Mouse (Mus musculus): Measurements from ENCODE around the gene Cd200r4. TPM values are rescaled to one million over a fixed set of nuclear protein-coding genes. Genes with fewer than 3 reads are reported as not detected.
"Not testable (repeated sequence)": the region's sequence is repeated elsewhere in the genome, so short reads cannot be mapped to it uniquely, and the experiment has no call there.

Cd200r4 gene
- not detected for total RNA-seq (2021)

DNA sequence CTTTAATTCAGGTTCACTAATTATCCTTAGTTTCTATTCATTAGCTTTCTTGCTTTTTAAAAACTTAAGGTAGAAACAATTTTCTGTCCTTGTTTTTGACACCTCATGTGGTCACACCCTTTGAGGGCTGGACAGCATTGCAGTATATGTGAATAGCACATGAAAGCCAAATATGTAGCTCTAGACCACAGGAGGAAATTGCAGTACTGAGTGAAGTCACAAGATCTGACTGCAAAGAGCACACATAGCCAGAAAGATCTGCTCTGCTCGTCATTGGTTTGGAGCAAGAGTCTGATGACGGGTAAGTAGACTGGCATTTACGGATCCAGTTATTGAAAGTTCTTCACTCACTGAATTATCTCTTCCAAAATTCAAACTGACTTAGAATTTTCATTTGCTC lies at the start of gene Cd200r4:
TSS of gene Cd200r4 (plus strand) at position 190 of the 400 bp plus-strand sequence.
- intact Hi-C loops (cut with DNase I): no loop called here
- DNase-seq: no peak

GRCm38 (mm10) chr16:44761811-44762210 lies 49.7 kb upstream of the Cd200r4 start:
- DNase-seq: no peak
- intact Hi-C loops (cut with DNase I): loop anchor here (10.0 kb wide), 1 partner anchor 363 kb away; no protein-coding TSS in a partner anchor

- no peak for DNase-seq
- intact Hi-C loops (cut with DNase I): loop anchor here (5.0 to 10.0 kb wide), 2 partner anchors 327 to 359 kb away; partner anchors contain the start of gene Ccdc80
Measured at GRCm38 (mm10) chr16:44765555-44766319, 45.8 kb upstream of the Cd200r4 start, which contains the start of gene Cd200r1. TSS of gene Cd200r1 (plus strand) at chr16:44765736.

- DNase-seq: no peak
- intact Hi-C loops (cut with DNase I): loop anchor here (5.0 to 10.0 kb wide), 2 partner anchors 326 to 358 kb away; partner anchors contain the start of gene Ccdc80
Measured at GRCm38 (mm10) chr16:44766320-44766892, 45.1 kb upstream of the Cd200r4 start.

GRCm38 (mm10) chr16:44767506-44767905 lies 44.0 kb upstream of the Cd200r4 start:
- DNase-seq: no peak
- intact Hi-C loops (cut with DNase I): loop anchor here (5.0 to 10.0 kb wide), 2 partner anchors 325 to 357 kb away; partner anchors contain the start of gene Ccdc80

GRCm38 (mm10) chr16:44767967-44768366 lies 43.6 kb upstream of the Cd200r4 start:
- intact Hi-C loops (cut with DNase I): loop anchor here (5.0 to 10.0 kb wide), 2 partner anchors 324 to 357 kb away; partner anchors contain the start of gene Ccdc80
- DNase-seq: no peak

- intact Hi-C loops (cut with DNase I): no loop called here
- DNase-seq: no peak
Measured at GRCm38 (mm10) chr16:44772577-44772976, 39.0 kb upstream of the Cd200r4 start.

- intact Hi-C loops (cut with DNase I): no loop called here
- no peak for DNase-seq
Measured at GRCm38 (mm10) chr16:44773673-44774072, 37.9 kb upstream of the Cd200r4 start.

DNA sequence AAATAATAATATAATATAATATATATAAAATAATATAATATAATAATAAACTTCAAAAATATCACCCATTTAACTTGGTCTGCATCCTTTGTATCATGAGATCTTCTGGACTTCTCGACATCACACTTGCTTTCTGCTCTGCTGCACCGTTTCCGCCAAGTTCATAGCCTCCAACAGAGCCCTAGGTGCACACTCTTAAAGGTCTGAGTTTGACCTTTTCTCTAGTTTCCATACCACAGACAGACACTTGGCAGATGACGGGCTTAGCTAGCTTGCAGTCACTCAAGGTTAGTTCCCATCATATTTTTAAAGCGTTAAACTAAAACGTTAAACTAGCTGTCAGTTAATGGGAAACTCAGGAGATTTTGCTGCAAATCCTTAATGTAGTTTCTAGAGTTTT lies 37.3 kb upstream of the Cd200r4 start:
- intact Hi-C loops (cut with DNase I): no loop called here
- no peak for DNase-seq

DNA sequence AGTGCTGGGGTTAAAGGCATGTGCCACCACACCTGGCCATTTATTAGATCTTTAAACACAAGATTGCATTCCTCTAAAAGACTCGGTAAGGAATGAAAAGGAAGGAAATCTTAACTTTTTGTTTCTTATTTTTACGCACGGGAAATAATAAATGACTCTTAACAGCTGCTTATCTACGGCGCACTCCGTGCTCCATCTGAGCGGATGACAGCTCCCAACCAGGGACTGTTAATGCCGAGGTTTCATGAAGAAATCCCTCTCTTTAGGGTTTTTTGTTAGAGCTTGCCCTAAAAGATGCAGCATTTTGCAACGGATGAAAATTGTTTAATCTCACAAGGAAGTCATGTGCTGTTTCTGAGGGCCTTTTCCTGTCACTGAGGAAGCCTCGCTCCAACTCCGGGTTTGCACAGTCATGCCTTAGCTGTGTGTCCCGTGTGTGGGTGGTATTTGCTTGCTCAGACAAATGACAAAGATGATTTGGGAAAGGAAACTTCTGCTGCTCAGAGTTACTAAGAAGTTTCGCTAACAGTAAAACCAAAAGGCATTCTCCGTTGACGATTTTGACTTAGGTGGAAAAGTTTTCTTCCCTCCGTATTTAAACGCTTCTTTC lies 32.9 kb upstream of the Cd200r4 start:
- intact Hi-C loops (cut with DNase I): no loop called here
- no peak for DNase-seq

- intact Hi-C loops (cut with DNase I): no loop called here
- no peak for DNase-seq
Measured at GRCm38 (mm10) chr16:44779494-44779893, 32.0 kb upstream of the Cd200r4 start.

DNA sequence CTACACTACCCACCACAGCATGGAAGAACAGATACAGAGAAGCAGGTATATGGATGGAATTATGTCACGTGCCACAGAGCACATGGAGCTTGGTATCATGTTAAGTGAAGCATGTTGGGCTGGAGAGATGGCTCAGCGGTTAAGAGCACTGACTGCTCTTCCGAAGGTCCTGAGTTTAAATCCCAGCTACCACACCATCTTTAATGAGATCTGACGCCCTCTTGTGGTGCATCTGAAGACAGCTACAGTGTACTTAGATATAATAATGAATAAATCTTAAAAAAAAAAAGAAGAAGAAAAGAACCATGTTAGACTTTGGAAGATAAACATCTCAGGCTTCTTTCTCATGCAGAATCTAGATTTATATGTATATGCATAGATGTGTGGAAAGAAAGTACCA lies 30.8 kb upstream of the Cd200r4 start:
- intact Hi-C loops (cut with DNase I): no loop called here
- DNase-seq: no peak

GRCm38 (mm10) chr16:44786934-44787333 lies 24.6 kb upstream of the Cd200r4 start:
- intact Hi-C loops (cut with DNase I): no loop called here
- DNase-seq: no peak

- intact Hi-C loops (cut with DNase I): no loop called here
- no peak for DNase-seq
Measured at GRCm38 (mm10) chr16:44794416-44794815, 17.1 kb upstream of the Cd200r4 start.

DNA sequence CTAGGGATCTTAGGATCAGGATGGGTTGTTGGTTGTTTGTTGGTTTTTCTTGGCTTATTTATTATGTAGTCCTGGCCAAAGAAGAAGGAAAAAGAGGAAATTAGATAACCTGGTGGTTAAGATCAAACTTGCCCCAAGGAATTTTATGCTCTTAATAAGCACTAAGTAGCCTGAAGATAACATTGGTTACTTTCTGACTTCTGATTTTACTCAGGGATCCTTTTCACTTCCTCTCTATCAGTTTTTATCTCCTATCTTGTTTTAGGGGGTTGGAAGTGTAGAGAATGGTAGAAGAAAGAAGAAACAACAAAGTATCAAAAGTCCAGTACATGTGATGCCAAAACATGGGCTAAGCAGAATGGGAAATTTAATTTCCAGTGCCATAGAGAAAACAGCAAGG lies 5.6 kb upstream of the Cd200r4 start:
- no peak for DNase-seq
- intact Hi-C loops (cut with DNase I): no loop called here

DNA sequence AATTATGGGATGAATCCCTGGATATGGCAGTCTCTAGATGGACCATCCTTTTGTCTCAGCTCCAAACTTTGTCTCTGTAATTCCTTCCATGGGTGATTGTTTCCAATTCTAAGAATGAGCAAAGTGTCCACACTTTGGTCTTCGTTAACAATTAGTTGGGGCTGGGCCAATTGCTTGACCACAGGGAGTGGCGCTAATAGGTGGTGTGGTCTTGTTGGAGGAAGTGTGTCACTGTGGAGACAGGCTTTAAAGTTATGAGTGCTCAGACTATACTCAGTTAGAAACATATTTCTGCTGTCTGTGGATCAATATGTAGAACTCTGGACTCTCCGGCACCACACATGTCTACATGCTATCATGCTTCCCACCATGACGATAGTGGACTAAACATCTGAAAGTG lies 1.3 kb upstream of the Cd200r4 start:
- intact Hi-C loops (cut with DNase I); DNase-seq: not testable (repeated sequence)

DNA sequence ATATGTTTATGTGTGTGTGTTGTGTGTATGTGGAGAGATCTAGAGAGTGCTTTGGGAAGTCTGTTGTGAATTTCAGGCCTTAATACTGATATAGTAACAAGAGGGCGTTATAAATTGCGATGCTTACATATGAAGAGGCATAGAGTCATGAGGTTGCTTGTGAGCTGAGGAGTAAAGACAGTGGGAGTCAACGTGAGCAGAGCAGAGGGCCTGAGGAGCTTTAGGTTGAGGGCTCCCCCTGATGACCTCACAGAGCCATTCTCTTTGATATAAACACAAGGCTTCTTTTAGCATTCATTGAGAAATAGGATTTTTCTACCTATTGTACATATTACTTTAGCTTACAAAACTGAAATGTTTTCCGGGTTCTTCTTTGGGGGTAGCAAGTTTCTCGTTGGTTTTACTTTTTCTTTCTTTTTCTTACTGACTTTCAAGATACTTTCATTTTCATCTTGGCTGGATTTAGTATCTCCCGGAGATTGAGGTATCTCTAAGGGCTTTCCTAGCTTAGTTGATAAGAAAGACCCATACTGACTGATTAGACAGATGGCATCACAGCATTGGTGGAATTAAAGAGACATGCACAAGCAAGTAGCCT lies 1.0 kb downstream of the Cd200r4 start:
- intact Hi-C loops (cut with DNase I): no loop called here
- DNase-seq: no peak

GRCm38 (mm10) chr16:44818010-44818409 lies 6.5 kb downstream of the Cd200r4 start:
- intact Hi-C loops (cut with DNase I): no loop called here
- DNase-seq: no peak

DNA sequence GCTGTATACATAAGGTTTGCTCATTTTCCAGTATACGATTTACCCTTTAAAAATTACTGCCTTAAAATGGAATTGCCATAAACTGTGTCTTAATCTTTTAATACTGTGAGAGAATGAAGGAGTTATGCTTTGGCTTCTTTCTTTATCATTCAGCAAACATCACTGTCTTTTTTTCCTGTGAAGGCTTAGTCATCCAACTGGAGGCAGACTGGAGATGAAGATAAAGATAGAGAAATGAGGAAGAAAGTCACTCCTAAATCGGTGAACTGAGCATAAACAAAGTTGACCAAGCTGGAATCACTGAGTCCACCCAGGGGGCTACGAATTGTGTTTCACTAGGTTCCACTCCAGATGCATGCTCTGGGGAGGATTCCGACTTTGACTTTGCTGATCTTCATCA lies 9.0 kb downstream of the Cd200r4 start:
- no peak for DNase-seq
- intact Hi-C loops (cut with DNase I): no loop called here

DNA sequence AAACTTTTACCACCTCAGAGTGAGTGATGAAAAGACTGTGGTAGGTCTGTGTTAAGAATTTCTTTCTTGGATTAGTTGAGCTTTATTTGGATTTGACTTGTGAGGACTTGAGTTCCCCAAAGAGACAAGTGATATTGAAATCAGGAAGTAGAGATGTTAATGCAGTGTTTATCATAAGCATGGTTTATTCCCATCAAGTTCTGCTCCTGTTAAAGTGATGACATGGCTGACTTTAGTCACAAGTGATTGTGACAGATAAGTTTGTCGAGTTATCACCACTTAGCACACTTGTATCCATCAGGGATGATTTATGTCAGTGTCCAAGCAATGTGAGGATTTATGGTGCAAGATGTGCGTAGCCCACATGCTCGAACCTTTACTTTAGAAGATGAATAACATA lies 20.8 kb downstream of the Cd200r4 start:
- intact Hi-C loops (cut with DNase I): no loop called here
- no peak for DNase-seq

- DNase-seq; intact Hi-C loops (cut with DNase I): not testable (repeated sequence)
Measured at GRCm38 (mm10) chr16:44833189-44833588, 21.7 kb downstream of the Cd200r4 start.
